7 mouse cellular contexts compared by ENCODE assay signal in the genomic region with DNA sequence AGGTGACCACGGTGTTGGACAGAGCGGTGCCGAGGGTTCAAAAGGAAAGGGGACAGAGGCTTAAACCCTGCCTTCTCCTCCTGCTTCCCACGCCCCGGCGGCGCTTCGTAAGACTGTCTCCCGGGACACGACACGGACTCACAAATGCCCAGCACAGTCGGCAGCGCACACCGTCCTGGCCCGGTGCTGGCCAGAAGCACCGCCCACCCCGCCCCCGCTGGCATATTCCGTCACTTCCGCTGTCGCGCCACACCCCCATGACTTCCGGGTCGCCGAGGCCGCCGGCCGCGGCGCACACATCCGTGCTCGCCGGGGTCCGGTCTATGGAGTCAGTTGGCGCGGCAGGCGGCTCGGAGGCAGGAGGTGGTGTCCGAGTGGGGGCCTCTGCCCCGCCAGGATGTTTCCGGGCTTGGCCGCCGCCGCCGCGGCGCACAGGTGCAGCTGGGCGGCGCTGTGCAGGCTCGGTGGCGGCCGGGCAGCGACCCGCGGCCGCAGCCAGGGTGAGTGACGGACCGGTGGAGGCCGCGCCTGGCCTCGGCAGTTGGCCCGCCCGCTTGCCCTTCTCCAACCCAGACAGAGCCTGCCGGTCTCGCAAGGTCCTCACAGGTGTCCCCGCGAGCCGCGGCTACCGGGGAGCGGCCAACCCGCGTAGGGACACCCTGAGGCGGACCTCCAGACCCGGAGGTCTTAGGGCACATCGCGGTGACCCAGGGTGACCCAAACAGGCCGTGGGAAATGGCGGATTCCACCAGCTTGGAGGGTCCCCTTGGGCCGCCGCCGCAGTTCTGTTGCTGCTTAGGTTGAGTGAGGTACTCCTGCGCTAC. TPM values are rescaled to one million over a fixed set of nuclear protein-coding genes. Genes with fewer than 3 reads are reported as not detected.
DNase-seq lines count a peak whose midpoint lies in the region; ATAC-seq lines count a peak whose summit lies in the region.

A gene (plus strand): TSS at position 258 of the 824 bp plus-strand sequence.

- peak within 1 kb of the TSS; percentile 78 for H3K27ac ChIP-seq in intestine, embryonic 16.5 days (ENCODE audit: low read length)
- peak within 1 kb of the TSS; percentile 70 for H3K27ac ChIP-seq in midbrain, embryonic 11.5 days (ENCODE audit: low read depth, low read length)

- no peaks in the 10 kb centered on the region for H3K9me3 ChIP-seq in intestine, embryonic 16.5 days (ENCODE audit: control insufficient read depth, low read length)
- no peaks in the 10 kb centered on the region for H3K9me3 ChIP-seq in midbrain, embryonic 11.5 days (ENCODE audit: control insufficient read depth, low read length)

- intact Hi-C loops in left cerebral cortex, postnatal 36 days (cut with DNase I) = loop anchor here (5.0 kb wide), 1 partner anchor 45 kb away; a partner anchor contains a TSS

- WGBS in intestine, embryonic 16.5 days = under 1% methylated on average over 83 of the region's 83 CpGs
- under 1% methylated on average over 76 of the region's 83 CpGs for WGBS in midbrain, embryonic 11.5 days

- H3K4me1 ChIP-seq in intestine, embryonic 16.5 days (ENCODE audit: control insufficient read depth, insufficient read depth, low read length) = peaks cover 6% of the 10 kb centered on the region
- peaks cover 7% of the 10 kb centered on the region for H3K4me1 ChIP-seq in midbrain, embryonic 11.5 days (ENCODE audit: control insufficient read depth, insufficient read depth, low read length)

- no peaks in the 10 kb centered on the region for H3K36me3 ChIP-seq in intestine, embryonic 16.5 days (ENCODE audit: control insufficient read depth, insufficient read depth, low read length)
- H3K36me3 ChIP-seq in midbrain, embryonic 11.5 days (ENCODE audit: control insufficient read depth, insufficient read depth, low read length) = no peaks in the 10 kb centered on the region

- DNase-seq in adrenal gland, adult 2 months = peak; percentile 96
- DNase-seq in embryo, embryonic 11.5 days (ENCODE audit: low read depth, low spot score) = peak; percentile 85
- DNase-seq in gastrocnemius, postnatal 4 days (ENCODE audit: low spot score in 2 of 2) = peak; percentile 91 to 94
- DNase-seq in left cerebral cortex, postnatal 36 days (ENCODE audit: low spot score in 2 of 2) = peak; percentile 91 to 92
- peak; percentile 99 for DNase-seq in midbrain, embryonic 11.5 days (ENCODE audit: low spot score, missing footprints)
- DNase-seq in skeletal muscle tissue, adult 2 months (ENCODE audit: low read depth, low spot score) = peak; percentile 83

- peak within 1 kb of the TSS; percentile 55 for H3K4me2 ChIP-seq in intestine, embryonic 16.5 days (ENCODE audit: low read depth, low read length)
- peak within 1 kb of the TSS; percentile 88 for H3K4me2 ChIP-seq in midbrain, embryonic 11.5 days

- no peaks in the 10 kb centered on the region for H3K27me3 ChIP-seq in intestine, embryonic 16.5 days (replicated peaks; ENCODE audit: control insufficient read depth, insufficient read depth, low read length)
- no peaks in the 10 kb centered on the region for H3K27me3 ChIP-seq in midbrain, embryonic 11.5 days (ENCODE audit: control insufficient read depth, insufficient read depth, low read length)

- H3K9ac ChIP-seq in intestine, embryonic 16.5 days (ENCODE audit: low read depth, low read length) = peak within 1 kb of the TSS; percentile 96
- peak within 1 kb of the TSS; percentile 94 for H3K9ac ChIP-seq in midbrain, embryonic 11.5 days (ENCODE audit: low read length)

- peak; percentile 98 for ATAC-seq in intestine, embryonic 16.5 days
- ATAC-seq in midbrain, embryonic 11.5 days (ENCODE audit: low FRiP score) = peak; percentile 98

- peak within 1 kb of the TSS; percentile 98 for H3K4me3 ChIP-seq in intestine, embryonic 16.5 days (ENCODE audit: low read length)
- peak within 1 kb of the TSS; percentile 97 for H3K4me3 ChIP-seq in midbrain, embryonic 11.5 days (ENCODE audit: low read depth, low read length)

RNA-seq across cellular contexts. Expression of the gene that starts here (rescaled TPM):
- total RNA-seq in adrenal gland, adult 2 months (2021) = 100 to 1,000 TPM; 132 to 138 TPM
- 31.6 and 32.5 TPM in 2 replicates for polyA plus RNA-seq in adrenal gland, adult 2 months (2012; rRNA removed)
- 10 to 100 TPM; 73.9 to 75.1 TPM for total RNA-seq in gastrocnemius, postnatal 4 days (2021)
- 71.0 and 75.6 TPM in 2 replicates for polyA plus RNA-seq in intestine, embryonic 16.5 days (2015; fragmentation: Nextera tagmentation; extraction: Ambion mirVana)
- total RNA-seq in left cerebral cortex, postnatal 36 days (2021) = 100 to 1,000 TPM; 183 to 199 TPM
- 171 and 182 TPM in 2 replicates for polyA plus RNA-seq in midbrain, embryonic 11.5 days (2014; fragmentation: Nextera tagmentation; extraction: Ambion mirVana)

Comparison
In these comparisons a context has a peak if more than half of its experiments do, and no peak if none do; other contexts are left out.
1. Peak in every context shown above with its lines: DNase-seq, ATAC-seq, H3K4me3 ChIP-seq and H3K27ac ChIP-seq.